Mouse (Mus musculus) forebrain, embryonic 13.5 days (tissue): ENCODE data around the gene Ttc30b. TPM values are rescaled to one million over a fixed set of nuclear protein-coding genes. Genes with fewer than 3 reads are reported as not detected.
"Not testable (repeated sequence)": the region's sequence is repeated elsewhere in the genome, so short reads cannot be mapped to it uniquely, and the experiment has no call there.

ENCODE experiments used
- ATAC-seq: fragments of 200-750 bp; cut with Nextera tagmentation; 2 replicates; pipeline ENCODE4 v1.8.0; 2017
- H3K27ac ChIP-seq: fragments of 300-500 bp; sonication (generic); 2 replicates; pipeline ENCODE4 v1.5.1; 2015; ENCODE audit warnings: inconsistent platforms, mild to moderate bottlenecking, moderate library complexity
- H3K27me3 ChIP-seq: fragments of 300-500 bp; sonication (generic); 2 replicates; pipeline ENCODE4 v1.6.1; 2015; ENCODE audit warnings: mild to moderate bottlenecking, inconsistent platforms
- H3K36me3 ChIP-seq: fragments of 300-500 bp; sonication (generic); 2 replicates; pipeline ENCODE4 v1.6.1; 2015; ENCODE audit warnings: mild to moderate bottlenecking, inconsistent platforms; ENCODE audit not compliant: poor library complexity, severe bottlenecking
- H3K4me1 ChIP-seq: fragments of 300-500 bp; sonication (generic); 2 replicates; pipeline ENCODE4 v1.6.1; 2015; ENCODE audit warnings: inconsistent platforms
- H3K4me2 ChIP-seq: fragments of 300-500 bp; sonication (generic); 2 replicates; pipeline ENCODE4 v1.6.1; 2015; ENCODE audit warnings: inconsistent platforms, mild to moderate bottlenecking, moderate library complexity
- H3K4me3 ChIP-seq: fragments of 300-500 bp; sonication (generic); 2 replicates; pipeline ENCODE4 v1.5.1; 2015; ENCODE audit warnings: mild to moderate bottlenecking, inconsistent platforms
- H3K9ac ChIP-seq: fragments of 300-500 bp; sonication (generic); 2 replicates; pipeline ENCODE4 v1.6.1; 2015; ENCODE audit warnings: mild to moderate bottlenecking, inconsistent platforms
- H3K9me3 ChIP-seq: fragments of 300-500 bp; sonication (generic); replicated peaks from 2 replicates; pipeline ENCODE4 v1.6.1; 2016; ENCODE audit warnings: inconsistent platforms
- WGBS: fragments of 180-500 bp; shearing (Covaris S2); methylation state at CpG from one replicate; pipeline ENCODE4 v1.1.7; 2015; 5-methylcytosine and 5-hydroxymethylcytosine counted together
- polyA plus RNA-seq: library from polyadenylated mRNA; unstranded; fragments of >200 nt; fragmentation: Nextera tagmentation; extraction: Ambion mirVana; gene quantifications from 2 replicates; pipeline ENCODE4 v1.2.1, GENCODE M21; 2015

Gene Ttc30b
- polyA plus RNA-seq, 1 experiment from 2014 or later, result 11.3 TPM

DNA sequence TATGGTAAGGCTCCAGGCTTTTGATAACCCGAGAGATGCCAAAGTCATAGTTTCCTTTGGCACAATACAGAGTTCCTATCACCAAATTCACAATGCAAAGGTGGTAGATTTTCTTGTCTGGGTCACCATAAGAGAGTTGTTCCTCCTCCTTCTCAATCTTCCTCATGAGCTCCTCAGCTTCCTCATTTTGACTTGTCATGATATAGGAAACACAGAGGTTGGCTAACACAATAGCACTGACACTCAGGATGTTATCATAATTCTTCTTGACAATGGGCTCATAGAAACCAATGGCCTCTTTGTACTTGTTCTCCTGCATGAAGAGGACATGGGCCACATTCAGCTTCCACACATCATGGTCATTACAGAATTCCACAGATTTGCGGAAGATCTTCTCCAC is 1.7 kb downstream of the Ttc30b start:
- not testable (repeated sequence) for H3K4me3 ChIP-seq, ATAC-seq, H3K36me3 ChIP-seq, H3K4me2 ChIP-seq, H3K27me3 ChIP-seq, H3K4me1 ChIP-seq, H3K27ac ChIP-seq, H3K9me3 ChIP-seq, H3K9ac ChIP-seq
- 90% methylated on average over 2 of the region's 2 CpGs for WGBS

DNA sequence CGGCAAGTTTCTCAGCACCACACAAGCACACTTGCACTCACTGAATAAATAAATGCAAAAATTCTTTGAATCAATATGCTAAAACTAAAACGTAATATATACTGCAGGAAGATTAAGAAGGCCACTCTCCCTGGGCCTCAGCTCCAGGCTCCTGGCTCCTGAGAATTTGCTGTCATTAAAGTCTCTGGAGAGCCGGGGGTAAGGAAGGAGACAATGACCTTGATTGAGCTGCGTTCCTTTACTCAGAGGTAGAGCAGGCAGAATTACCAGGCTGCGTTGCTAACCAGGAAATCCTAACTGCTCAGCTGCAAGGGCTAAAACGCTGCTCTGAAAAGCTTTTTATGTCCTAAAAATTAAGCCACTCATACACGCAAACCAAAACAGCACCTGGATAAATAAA is 4.8 kb downstream of the Ttc30b start:
- WGBS, result 52% methylated on average over 7 of the region's 7 CpGs
- ATAC-seq, result no peak

DNA sequence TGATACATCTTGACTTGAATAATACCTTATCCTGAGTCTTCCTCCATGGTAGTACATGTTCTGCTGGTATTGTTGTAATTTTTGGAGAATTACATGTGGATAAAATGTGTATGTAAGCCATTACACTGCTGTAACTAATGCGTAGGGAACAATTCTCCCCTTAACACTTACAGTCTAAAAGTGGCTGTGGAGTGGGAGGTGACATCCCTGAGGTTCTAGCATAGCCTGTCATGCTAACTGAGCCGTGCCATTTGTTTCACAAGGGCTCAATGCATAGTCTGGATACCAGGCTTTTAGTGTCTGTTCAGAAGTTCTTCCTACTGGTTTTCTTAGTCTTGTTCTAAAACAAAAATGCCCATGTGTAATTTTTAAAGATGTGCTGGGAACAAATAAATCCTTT is 7.4 kb downstream of the Ttc30b start:
- no peak for ATAC-seq
- H3K27ac ChIP-seq, result no peak overlapping the region
- no peaks in the 10 kb centered on the region for H3K9me3 ChIP-seq
- H3K4me1 ChIP-seq, result peaks cover 3% of the 10 kb centered on the region; the same call in 1 of the 2 replicates
- H3K27me3 ChIP-seq, result no peaks in the 10 kb centered on the region
- H3K9ac ChIP-seq, result no peak overlapping the region
- H3K36me3 ChIP-seq, result peaks cover 7% of the 10 kb centered on the region
- 99% methylated on average over 2 of the region's 2 CpGs for WGBS
- H3K4me2 ChIP-seq, result no peak overlapping the region
- no peak overlapping the region for H3K4me3 ChIP-seq

More for the DNA sequence above, 4.8 kb downstream of the Ttc30b start:
- Histone ChIP-seq H3K4me2 (no peak overlapping the region), H3K4me3 (no peak overlapping the region), H3K9ac (no peak overlapping the region), H3K27me3 (no peaks in the 10 kb centered on the region), H3K36me3 (no peaks in the 10 kb centered on the region; the same call in 1 of the 2 replicates), H3K27ac (no peak overlapping the region), H3K9me3 (no peaks in the 10 kb centered on the region), H3K4me1 (peaks cover 3% of the 10 kb centered on the region; the same call in 1 of the 2 replicates)

DNA sequence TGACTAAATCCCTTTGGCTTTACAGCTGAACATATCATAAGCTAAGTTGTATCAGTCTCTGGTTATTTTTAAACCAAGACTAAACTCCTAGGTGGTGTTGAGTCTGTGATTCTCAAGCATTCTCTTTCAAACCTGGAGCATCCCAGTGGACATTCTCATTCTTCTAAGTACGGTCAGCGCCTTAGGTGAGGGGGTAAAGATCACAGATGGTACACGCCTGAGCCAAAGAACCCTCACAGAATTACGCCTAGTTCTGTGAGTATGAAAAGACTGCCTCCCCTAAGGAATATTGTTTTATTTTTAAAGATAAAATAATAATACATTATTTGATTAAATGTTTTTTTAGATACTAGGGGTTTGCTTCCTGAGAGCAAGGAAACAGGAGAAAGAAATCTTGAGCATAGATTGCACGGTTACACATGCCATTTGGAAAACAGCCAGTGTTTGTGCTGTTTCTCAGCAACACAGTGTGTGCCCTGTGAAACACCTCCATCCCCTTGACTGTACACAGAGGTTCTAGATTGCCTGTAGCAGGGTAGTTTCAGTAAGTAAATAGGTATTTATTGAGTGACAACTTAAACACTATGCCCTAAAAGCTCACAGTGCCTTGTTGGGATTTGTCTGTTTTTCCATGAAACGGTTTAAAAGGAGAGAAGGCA is 8.5 kb downstream of the Ttc30b start:
- H3K4me1 ChIP-seq, result peaks cover 7% of the 10 kb centered on the region
- no peaks in the 10 kb centered on the region for H3K27me3 ChIP-seq
- no peak for ATAC-seq
- H3K27ac ChIP-seq, result no peak overlapping the region
- no peak overlapping the region for H3K4me3 ChIP-seq
- H3K9me3 ChIP-seq, result no peaks in the 10 kb centered on the region
- WGBS, result 93% methylated on average over 6 of the region's 6 CpGs
- no peak overlapping the region for H3K4me2 ChIP-seq
- peaks cover 7% of the 10 kb centered on the region for H3K36me3 ChIP-seq
- no peak overlapping the region for H3K9ac ChIP-seq

DNA sequence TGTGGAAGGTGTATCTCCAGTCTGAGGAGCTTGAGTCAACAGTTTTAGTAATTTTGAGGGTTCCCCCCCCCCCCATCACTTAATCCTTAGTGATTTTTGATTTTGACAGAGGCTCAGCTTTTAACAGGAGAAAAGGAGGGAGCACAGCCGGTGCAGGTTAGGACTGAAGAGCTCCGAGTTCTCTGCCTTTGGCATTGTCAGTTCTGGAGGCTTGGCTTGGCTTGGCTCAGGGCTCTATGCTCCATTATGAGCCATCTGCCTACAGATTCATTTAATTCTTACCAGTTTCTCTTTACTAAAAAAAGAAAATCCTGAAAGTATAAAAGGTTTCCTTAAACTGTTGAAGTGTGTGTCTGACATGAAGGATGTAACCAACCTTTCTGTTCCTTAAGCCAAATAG is 9.2 kb downstream of the Ttc30b start:
- H3K27ac ChIP-seq, result no peak overlapping the region
- no peaks in the 10 kb centered on the region for H3K27me3 ChIP-seq
- no peak overlapping the region for H3K4me3 ChIP-seq
- H3K4me1 ChIP-seq, result peaks cover 14% of the 10 kb centered on the region
- no peak overlapping the region for H3K9ac ChIP-seq
- peaks cover 7% of the 10 kb centered on the region for H3K36me3 ChIP-seq
- H3K9me3 ChIP-seq, result no peaks in the 10 kb centered on the region
- H3K4me2 ChIP-seq, result no peak overlapping the region
- no peak for ATAC-seq
- WGBS, result 94% methylated on average over 2 of the region's 2 CpGs

DNA sequence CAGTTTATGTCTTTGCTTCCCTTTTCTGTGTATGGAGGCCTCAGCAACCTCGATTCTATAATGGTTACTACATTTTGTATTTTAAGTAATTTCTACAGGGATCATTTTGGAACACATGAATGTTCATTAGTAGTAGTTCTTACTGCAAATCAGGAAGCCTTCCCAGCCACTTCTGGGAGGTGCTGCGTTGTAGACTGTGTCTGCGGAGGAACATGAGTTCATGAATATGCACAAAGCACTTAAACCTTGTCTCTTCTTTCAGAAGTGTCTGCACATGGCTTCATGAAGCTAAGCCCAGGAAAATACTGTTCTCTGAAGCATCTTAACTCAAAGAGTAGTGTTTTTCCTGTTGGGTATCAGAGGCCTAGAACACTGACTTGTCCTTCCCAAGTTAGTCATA is 10.4 kb downstream of the Ttc30b start:
- no peak overlapping the region for H3K4me2 ChIP-seq
- ATAC-seq, result no peak
- no peaks in the 10 kb centered on the region for H3K9me3 ChIP-seq
- H3K9ac ChIP-seq, result no peak overlapping the region
- no peak overlapping the region for H3K27ac ChIP-seq
- H3K36me3 ChIP-seq, result peaks cover 7% of the 10 kb centered on the region
- no peaks in the 10 kb centered on the region for H3K27me3 ChIP-seq
- H3K4me1 ChIP-seq, result peaks cover 17% of the 10 kb centered on the region
- 83% methylated on average over 3 of the region's 3 CpGs for WGBS
- no peak overlapping the region for H3K4me3 ChIP-seq

DNA sequence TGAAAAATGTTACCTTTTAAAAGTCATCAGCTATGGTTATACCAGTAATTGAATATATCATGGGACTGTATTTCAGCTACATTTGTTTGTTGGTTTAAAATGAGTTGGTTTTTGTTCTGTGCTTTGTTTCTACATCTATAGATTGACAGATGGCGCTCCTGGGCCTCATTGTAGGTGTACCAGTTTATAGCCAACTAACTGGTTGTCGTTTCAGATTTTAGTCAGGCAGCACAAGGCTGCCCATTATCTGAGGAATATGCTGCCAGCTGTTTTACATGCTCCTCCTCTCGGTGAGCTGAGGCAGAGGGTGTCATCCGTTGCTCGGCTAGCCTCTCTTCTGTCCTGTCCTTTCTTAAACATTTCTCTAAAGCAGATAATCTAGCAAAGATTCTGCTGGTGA is 12.3 kb downstream of the Ttc30b start:
- ATAC-seq, result no peak
- Histone ChIP-seq H3K27ac (no peak overlapping the region), H3K27me3 (no peaks in the 10 kb centered on the region), H3K4me1 (peaks cover 17% of the 10 kb centered on the region), H3K9me3 (no peaks in the 10 kb centered on the region), H3K4me3 (no peak overlapping the region), H3K36me3 (peaks cover 7% of the 10 kb centered on the region; the same call in 1 of the 2 replicates), H3K4me2 (no peak overlapping the region), H3K9ac (no peak overlapping the region)
- 79% methylated on average over 5 of the region's 5 CpGs for WGBS

DNA sequence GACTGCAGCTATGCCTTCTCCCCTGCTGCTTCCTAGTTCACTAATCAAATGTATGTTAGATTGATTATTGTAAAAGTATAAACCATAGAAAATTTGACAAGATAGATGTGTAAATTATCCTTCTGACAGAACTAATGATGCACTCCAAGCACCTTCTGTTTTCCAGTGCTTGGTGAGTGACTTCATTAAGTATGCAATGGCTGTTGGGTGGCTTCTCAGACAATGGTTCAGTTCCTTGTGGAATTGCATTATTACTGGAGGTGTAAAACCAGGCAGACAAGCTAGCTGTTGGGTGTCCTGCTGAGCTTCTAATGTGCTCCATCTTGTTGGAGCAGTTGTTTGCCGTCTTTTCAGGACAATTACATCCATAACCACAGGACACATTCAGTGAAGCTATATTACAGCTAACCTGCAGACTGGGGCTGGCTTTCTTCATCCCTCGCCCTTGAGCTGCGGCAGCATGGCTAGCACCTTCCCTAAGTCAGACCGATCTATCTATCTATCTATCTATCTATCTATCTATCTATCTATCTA is 14.5 kb downstream of the Ttc30b start:
- no peak overlapping the region for H3K4me3 ChIP-seq
- H3K4me2 ChIP-seq, result no peak overlapping the region
- H3K27me3 ChIP-seq, result no peaks in the 10 kb centered on the region
- H3K4me1 ChIP-seq, result peaks cover 17% of the 10 kb centered on the region
- no peaks in the 10 kb centered on the region for H3K9me3 ChIP-seq
- ATAC-seq, result no peak; the same call in 1 of the 2 replicates
- peaks cover 7% of the 10 kb centered on the region; the same call in 1 of the 2 replicates for H3K36me3 ChIP-seq
- no peak overlapping the region for H3K27ac ChIP-seq
- 72% methylated on average over 4 of the region's 4 CpGs for WGBS
- H3K9ac ChIP-seq, result no peak overlapping the region

DNA sequence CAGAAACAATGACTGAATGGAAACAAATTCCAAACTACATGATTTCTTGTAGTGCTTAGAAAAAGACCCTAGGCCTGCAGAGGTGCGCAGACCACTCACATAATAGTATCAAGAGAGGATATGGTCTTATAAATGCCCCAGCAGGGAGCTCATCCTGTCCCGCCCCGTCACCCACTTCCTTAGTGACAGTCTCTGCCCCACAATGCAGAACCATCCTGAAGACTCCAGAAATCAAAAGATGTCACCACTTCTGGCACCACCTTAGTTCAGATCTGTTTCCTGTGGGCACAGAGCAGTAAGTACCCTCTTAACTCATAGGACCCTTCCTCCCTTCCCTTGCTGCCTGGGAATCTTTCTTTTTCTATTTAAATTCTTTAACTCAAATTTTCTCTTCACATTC is 23.3 kb downstream of the Ttc30b start:
- no peaks in the 10 kb centered on the region for H3K9me3 ChIP-seq
- no peaks in the 10 kb centered on the region for H3K27me3 ChIP-seq
- H3K4me1 ChIP-seq, result no peaks in the 10 kb centered on the region
- no peak overlapping the region for H3K4me3 ChIP-seq
- H3K9ac ChIP-seq, result no peak overlapping the region
- peaks cover 6% of the 10 kb centered on the region for H3K36me3 ChIP-seq
- WGBS, result 87% methylated on average over 3 of the region's 3 CpGs
- no peak overlapping the region for H3K4me2 ChIP-seq
- no peak overlapping the region for H3K27ac ChIP-seq
- no peak for ATAC-seq

DNA sequence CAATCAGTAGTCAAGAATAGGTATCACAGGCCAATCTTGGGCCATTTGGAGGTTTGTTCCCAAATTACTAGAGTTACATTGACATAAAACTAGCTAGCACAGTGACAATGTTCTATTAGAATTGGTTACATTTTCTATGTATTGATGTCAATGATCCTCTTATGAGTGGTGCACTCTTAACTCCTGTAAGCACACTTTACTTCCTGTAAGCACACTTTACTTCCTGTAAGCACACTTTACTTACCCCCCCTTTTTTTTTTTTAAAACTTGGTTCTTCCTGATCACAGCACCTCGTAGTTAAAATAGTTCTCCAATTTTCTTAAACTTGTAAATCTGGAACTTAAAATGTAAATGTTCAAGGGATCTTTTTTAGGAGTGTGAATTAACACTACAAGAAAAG is 31.2 kb downstream of the Ttc30b start:
- Histone ChIP-seq H3K4me3 (no peak overlapping the region), H3K4me2 (no peak overlapping the region), H3K4me1 (no peaks in the 10 kb centered on the region), H3K9me3 (no peaks in the 10 kb centered on the region), H3K27me3 (no peaks in the 10 kb centered on the region), H3K27ac (no peak overlapping the region), H3K36me3 (peaks cover 11% of the 10 kb centered on the region; the same call in 1 of the 2 replicates), H3K9ac (no peak overlapping the region)
- no peak for ATAC-seq
- 85% methylated on average over 1 of the region's 1 CpGs for WGBS

DNA sequence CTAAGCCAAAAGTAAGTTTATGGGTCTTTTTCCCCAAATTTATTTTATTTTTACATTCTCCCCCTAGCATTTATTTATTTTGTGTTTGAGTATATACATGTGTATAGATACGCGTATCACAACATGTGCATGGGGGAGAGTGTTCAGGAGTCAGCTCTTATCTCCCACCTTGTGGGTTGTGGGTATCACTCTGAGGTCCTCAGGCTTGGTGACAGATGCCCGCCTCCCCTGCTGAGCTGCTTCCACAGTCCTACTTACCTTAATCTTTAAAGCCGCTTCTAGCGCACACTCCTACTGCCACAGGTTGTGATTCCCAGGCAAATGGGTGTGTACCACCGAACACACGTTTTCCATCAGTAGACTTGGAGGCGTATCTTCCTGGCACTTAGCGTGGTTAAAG is 36.5 kb downstream of the Ttc30b start:
- H3K27me3 ChIP-seq, result no peaks in the 10 kb centered on the region
- H3K4me1 ChIP-seq, result no peaks in the 10 kb centered on the region
- H3K9me3 ChIP-seq, result no peaks in the 10 kb centered on the region
- H3K9ac ChIP-seq, result no peak overlapping the region
- H3K36me3 ChIP-seq, result peaks cover 12% of the 10 kb centered on the region
- 93% methylated on average over 9 of the region's 9 CpGs for WGBS
- ATAC-seq, result no peak
- H3K4me2 ChIP-seq, result no peak overlapping the region
- H3K27ac ChIP-seq, result no peak overlapping the region
- no peak overlapping the region for H3K4me3 ChIP-seq

DNA sequence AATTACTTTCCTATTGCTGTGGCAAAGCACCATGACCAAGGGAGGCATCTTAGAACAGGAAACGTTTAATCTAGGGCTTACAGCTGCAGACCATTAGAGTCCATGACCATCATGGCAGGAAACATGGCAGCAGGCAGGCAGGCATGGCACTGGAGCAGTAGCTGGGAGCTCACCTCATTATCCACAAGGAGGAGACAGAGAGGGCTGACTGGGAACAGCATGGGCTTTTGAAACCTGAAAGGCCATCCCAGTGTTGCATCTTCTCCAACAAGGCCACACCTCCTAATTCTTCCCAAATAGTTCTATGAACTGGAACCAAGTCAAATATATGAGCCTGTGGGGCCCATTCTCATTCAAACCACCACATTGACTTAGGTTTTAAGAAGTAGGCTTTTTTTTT is 38.1 kb downstream of the Ttc30b start:
- H3K4me2 ChIP-seq, result no peak overlapping the region
- ATAC-seq, result no peak
- H3K9ac ChIP-seq, result no peak overlapping the region
- H3K27ac ChIP-seq, result no peak overlapping the region
- H3K9me3 ChIP-seq, result no peaks in the 10 kb centered on the region
- 90% methylated on average over 1 of the region's 1 CpGs for WGBS
- no peak overlapping the region for H3K4me3 ChIP-seq
- H3K27me3 ChIP-seq, result no peaks in the 10 kb centered on the region
- H3K36me3 ChIP-seq, result peaks cover 12% of the 10 kb centered on the region
- no peaks in the 10 kb centered on the region for H3K4me1 ChIP-seq

DNA sequence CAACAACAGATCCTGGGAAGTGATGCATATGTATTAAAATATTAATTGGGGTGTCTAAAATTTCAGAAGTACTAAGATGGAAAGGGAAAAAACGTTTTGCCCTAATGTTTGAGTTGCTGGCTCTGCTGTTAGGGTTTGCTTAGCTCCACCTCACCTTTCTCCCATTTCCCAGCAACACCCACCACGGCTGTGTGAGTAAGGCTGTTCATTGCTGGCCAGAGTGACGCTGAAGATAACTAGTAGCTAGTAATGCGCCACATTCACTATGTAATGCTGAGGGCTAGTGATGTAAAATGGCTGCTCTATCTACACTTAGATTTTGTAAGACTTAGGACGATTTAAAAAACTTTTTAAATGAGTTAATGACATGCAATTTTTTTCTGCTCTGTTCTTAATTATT is 42.7 kb downstream of the Ttc30b start:
- Histone ChIP-seq H3K9me3 (no peaks in the 10 kb centered on the region), H3K9ac (no peak overlapping the region), H3K27me3 (no peaks in the 10 kb centered on the region), H3K4me2 (no peak overlapping the region), H3K4me1 (no peaks in the 10 kb centered on the region), H3K27ac (no peak overlapping the region), H3K36me3 (peaks cover 8% of the 10 kb centered on the region), H3K4me3 (no peak overlapping the region)
- WGBS, result 87% methylated on average over 5 of the region's 5 CpGs
- ATAC-seq, result no peak
